Mouse (Mus musculus) thymus, postnatal 36 days (tissue): Measurements from ENCODE around the gene Gm5678.

Experiments
- DNase-seq, 2 experiments: peaks; one replicate each; pipeline ENCODE4 v3.0.0; 2022; ENCODE audit warnings: mixed read lengths in 2 of 2

Gene Gm5678

DNA sequence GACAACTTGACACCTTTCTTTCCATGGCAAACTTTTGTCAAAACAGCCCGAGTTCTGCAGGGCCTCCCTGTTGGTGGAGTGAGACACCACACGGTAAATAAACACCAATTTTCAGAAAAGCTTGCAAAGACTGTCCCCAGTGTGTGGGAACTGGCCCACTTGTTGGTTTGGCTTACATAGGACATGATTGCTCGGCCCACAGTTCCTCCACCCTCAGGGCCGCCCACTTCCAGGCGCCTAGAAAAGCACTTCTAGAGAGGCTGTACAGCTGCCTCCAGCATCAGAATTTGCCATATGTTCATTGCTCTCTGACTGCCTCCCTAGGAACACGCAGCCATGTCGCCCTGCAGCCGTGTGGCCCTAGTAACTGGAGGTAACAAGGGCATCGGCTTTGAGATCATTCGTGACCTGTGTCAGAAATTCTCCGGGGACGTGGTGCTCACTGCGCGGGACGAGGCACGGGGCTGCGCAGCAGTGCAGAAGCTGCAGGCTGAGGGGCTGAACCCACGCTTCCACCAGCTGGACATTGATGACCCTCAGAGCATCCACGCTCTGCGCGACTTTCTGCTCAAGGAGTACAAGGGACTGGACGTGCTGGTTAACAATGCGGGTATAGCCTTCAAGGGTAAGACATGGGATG is at the start of gene Gm5678:
Gm5678 (plus strand) TSS at position 337 of the 640 bp plus-strand sequence.
- DNase-seq = no peak

DNA sequence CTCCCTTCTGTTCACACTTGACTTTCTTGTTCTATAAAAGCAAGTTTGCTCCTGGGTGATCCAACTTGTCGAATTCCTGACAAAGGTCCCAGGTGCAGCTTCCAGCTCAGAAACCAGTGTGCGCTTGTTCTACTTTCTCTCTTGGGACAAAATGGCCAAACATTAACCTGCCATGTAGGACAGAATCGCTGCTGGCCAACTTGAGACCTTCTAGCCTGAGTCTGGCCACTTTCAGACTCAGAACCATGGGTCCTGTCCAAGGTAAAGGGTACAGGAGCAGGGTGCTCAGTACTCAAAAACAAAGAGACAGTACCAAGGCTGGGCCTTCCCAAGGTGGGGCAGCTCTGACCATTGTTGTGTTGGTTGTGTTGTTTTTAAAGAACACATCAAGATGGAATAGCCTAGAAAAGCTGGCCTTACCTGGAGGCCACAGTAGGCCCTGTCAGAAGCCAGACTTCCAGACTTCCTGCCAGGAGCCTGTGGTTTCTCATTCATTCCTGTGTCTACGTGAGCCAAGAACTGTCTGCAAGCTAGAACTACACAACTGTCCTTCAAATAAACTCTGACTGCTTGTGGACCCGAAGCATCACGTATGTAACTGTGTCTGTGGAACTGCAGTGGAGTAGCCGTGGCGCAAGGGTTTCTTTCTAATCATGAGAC is 49.4 kb upstream of the Gm5678 start:
- no peak for DNase-seq

DNA sequence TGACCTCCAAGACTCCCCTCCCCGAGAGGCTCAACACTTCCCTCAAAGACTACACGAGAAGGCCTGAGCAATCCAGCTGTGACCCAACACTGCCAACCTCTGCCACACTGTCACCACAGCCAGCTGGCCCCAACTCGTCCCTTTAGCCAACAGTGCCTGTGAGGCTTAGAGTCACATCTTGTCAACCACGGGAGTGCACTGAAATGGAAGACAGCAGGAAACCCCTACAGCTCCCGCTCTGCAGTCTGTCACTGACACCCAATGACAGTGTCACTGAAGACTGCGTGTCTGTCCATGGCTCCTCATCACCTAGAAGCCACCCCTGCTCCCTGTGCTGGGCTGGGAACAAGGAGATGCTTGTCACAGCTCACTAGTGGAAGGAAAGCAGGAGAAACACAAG is 46.8 kb upstream of the Gm5678 start:
- DNase-seq = no peak

DNA sequence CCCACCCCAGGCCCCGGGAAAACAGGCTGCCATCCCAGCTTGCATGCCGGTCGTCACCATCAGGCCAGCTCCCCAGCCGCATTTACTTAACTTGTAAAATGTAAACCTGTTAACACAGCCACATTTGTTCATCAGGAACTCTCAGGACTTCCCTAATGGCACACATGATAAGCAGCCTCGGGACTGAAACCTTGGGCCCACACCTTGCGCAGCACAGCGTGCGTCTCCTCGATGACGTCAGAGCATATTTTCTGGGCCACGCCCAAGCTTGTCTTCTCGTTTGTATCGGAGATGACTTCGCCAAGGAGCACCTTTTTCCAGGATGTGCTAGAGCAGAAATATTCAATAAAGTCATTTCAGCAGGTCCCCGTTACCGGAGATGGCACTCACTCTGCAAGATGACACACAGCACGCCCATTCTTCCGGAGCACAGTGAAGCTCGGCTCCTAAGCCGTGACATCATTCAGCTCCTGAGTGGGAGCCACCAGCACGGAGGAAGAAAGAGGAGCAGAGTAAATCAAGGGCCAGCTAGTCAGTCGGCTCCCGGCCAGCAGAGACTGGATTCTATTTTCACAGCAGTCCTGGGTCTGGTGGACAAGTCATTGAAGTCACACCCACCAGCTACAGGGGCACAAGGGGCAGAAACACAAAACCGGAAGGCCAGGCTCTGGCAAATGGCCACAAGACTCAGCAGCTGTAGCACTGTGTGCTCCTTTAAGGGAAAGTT is 42.8 kb upstream of the Gm5678 start:
- DNase-seq = peak in 1 of 2 experiments; percentile 9

DNA sequence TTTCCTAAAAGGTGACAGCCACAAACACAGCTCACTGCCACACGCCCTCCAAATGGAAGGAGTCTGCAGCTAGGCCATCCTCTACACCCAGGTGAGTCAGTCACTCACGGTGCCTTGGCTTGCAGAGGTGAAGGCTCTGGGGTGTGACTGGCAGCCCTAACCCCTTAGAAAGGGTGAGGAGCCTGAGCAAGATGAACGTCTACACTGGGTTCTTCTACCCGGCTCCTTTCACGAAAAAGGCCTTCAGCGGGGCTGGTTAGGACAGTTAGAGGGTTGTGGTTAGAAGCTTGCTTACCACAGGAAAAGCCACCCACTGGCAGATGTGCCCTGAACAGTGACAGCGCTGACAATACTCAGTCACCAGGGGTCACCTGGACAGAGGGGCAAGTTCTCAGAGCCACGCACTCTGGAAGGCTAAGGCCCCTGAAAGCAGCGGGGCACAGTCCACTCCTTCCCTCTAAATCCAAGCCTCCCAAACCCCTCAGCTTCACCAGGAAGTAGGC is 42.1 kb upstream of the Gm5678 start:
- DNase-seq = peak; percentile 46 to 50

DNA sequence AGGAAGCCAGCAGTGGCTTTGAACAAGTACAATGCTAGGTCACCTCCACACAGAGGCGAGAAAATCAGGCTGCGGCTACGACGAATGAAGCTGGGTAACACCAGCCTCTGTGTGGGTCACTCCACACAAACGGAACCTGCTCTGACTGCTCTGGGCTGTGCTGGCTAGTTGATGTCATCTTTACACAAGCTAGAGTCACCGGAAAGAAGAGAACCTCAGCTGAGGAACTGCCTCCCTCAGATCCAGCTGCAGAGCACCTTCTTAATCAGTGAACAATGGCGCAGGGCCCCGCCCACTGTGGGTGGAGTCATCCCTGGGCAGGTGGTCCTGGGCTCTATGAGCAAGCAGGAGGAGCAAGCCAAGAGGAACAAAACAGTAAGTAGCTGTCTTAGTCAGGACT is 41.5 kb upstream of the Gm5678 start:
- DNase-seq = peak; percentile 76 to 84

DNA sequence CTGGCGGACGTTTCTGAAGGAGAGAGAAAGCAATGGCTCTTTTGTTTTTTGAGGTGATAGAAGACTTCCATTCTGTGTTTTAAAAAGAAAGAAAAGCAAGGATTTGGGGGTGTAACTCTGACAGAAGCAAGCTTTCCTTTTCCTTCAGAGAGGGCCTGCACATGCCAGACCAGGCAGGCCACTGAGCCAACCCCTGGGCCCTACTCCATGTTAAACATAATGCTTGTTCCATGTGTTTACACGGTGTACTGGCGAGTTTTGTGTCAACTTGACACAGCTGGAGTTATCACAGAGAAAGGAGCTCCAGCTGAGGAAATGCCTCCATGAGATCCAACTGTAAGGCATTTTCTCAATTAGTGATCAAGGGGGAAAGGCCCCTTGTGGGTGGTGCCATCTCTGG is 39.6 kb upstream of the Gm5678 start:
- no peak for DNase-seq

DNA sequence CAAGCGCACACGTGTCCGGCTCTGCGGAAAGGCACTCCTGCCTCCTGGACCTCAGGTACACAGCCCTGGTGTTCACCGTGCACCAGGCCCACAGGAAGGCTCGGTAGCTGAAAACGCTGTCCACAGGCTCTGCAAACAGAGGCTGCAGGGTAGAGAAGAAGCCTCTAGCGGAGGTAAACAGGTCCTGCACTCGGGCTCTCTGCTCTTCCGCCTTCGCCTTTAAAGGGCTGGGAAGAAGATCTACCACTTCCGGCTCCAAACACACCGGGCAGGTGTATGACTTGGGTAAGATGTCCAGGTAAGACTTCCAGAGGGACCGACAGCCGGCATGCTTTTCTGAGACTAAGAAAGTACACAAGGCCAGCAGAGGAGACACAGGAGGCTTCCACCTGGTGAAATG is 37.0 kb upstream of the Gm5678 start:
- no peak for DNase-seq

DNA sequence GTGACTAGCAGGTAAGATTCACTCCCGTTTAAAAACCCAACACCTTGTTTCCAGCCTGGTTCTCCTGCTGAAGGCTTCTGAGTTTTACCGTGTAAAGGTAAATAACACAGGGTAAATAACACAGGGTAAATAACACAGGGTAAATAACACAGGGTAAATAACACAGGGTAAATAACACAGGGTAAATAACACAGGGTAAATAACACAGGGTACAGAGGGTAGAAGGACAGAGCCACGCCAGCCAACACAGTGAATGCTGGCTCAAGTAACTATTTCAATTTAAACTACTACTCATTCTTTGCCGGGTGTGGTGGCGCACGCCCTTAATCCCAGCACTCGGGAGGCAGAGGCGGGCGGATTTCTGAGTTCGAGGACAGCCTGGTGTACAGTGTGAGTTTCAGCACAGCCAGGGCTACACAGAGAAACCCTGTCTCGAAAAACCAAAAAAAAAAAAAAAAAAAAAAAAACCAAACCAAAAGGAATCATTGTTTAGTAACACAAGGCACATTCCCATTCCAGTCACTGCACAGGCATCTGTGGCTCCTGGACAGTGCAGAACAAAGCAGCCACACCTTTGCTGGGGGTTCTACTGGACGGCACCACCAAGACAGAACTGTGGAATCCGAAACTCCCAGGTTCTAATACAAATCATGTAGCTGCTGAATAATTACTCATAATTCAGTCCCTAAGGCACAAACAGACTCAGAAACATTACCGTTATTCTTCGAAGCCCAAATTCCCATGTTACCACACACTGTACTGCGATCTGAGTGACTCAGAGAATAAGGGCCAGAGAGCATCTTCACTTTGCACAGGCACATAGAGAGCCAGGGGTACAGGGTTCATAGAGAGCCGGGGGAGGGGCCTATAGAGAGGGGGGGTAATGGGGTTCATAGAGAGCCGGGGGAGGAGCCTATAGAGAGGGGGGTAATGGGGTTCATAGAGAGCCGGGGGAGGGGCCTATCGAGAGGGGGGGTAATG is 36.2 kb upstream of the Gm5678 start:
- no peak for DNase-seq

DNA sequence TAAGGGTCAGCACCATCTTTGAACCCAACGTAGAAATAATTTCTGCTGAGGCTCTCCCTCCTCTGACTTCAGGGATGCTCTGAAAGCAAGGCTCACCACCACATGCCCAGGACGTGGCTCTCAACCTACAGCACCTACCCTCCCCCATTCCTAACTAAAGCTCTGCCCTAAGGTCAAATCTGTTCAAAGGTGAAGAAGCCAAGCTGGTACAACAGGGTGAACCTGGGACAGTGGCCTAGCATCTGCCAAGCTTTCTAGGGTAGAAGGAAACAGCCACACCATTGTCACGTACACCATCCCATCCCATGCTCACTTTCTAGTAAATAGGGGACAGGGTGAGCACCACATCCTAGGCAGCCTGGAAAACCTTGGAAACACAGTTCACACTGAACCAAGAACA is 35.2 kb upstream of the Gm5678 start:
- no peak for DNase-seq

DNA sequence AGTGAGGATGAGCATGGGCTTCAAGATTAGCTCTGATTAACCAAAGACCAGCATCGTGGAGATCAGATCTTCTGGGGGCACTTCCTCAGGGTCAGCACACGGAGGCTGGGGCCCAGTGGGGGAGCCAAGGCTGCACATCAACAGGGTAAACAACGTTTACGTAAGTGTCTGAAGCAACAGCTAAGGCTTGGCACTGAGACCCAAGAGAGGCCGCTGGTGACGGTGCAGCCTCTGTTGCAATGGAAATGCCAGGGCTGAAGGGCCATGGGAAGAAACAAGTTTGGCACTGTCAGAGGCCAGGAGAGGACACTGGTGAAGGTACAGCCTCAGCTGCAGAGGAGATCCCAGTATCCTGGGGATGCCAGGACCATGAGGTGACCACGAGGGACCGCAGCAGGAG is 34.5 kb upstream of the Gm5678 start:
- DNase-seq = no peak

DNA sequence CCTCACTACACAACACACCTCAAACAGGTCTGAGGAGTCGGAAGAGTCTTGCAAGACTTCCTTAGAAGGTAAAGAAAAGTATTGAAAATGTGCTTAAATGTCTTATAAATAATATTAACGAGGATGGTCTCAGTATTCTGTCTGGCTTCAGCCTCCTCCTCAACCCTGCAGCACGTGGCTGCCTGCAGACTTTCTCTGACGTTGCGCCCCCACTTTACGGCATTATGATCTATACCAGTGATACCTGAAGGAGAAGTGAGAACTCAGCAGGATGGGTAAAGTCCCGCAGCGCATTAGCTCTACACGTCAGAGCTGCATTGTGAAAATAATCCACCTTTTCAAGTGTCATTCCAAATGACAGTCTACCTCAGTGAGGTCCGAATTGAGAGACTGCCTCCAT is 33.4 kb upstream of the Gm5678 start:
- DNase-seq = no peak

DNA sequence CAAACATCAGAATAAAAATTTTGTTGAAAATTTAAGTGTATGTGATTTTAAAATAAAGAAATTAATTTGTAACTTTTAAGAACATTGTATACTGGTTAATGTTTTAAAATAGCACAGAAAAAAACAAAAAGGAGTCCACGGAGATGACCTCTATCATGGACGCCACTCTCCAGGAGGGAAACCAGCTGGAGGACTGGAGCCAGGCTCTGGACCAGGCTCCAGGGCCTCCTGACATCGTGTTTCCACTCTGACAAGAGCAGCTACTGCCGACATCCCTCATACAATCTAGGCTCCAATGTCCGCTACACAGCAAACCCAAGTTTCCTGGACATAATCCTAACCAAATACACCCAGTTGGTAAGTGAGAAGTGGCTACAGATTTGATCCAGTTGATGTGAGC is 32.1 kb upstream of the Gm5678 start:
- no peak for DNase-seq

DNA sequence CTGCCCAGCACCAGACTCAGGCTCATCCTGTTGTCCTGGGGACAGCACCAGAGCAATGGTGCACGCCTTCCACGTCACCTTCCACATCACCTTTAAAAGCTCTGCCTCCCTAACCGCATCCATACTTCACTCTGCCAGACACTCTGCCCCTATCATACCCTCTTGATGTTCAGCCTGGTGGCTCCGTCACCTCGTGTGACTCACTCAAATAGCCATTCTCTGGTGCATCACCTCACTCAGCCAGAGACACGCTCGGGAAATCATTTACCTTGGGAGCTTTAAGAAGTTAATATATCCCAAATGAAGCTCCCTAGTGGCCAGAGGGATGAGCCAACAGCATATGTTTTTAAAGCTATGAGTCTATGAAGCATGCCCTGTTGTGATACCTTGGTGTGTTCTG is 31.1 kb upstream of the Gm5678 start:
- no peak for DNase-seq

DNA sequence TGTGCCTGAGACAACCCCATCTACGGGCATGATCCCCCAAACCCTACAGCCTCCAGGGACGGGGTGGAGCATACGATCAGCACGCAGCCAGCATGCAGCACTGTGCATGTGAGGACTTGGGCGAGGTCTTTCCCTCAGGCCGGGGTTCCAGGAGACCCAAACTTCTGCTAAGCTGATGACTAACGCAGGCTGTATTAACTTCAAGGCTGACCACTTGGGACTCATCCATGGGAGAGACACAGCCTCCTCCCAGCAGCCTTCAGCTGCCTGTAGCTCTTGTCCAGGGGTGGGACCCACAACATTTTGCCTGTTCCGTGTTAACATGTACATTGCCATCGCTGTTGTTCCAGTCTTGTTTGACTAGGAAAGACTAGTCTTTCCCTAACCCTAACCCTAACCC is 30.3 kb upstream of the Gm5678 start:
- no peak for DNase-seq

DNA sequence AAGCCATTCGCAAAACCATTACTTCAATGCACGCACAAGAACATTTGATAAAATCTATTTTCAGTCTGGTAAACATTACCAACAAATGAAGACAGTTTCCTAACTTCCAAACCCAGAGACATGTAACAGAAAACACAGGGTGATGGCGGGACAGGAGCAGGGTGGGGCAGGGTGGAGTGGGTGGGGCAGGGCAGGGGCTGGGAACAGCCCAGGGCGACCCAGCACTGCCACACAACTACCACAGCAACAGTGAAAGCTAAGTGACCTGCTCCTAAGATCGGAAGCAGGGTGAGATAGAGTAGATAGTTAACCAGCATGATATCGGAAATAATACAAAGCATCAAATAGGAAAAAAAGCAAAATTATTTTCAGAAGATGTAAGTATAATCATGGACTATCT is 28.4 kb upstream of the Gm5678 start:
- no peak for DNase-seq

DNA sequence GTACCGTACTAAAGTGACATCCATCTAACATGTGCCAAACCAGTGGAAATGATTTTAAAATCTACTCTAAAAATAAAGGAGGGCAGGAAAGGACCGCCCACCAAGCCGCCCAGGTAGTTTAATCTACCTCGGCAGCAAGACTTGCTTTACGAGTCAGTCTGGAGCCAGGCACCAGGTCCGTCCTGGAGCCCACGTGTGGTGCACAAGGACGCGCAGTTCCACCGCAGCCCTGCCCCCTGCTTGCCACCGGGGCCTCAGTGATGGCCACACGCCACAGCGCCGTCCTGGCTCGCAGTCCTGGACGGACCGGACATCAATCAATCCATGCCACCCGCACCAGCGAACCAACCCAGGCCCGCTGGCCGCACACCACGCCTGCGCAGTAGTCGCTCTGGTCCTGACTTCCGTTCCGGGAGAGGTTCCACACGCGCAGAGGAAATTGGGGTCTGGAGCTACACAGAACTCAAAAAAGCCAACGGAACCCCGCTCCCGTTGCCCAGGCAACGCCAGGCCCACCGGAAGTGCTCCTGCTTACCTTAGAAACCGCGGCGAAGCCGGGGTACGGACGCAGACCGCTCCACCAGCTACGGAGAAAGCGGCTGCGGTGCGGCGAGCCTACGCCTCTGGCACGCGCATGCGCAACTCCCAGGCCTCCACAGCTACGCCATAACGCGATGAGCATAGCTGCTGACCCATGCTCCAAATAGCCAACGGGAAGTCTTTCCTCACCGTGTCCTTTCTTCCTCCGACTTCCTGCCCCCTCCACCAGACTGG is 24.3 kb upstream of the Gm5678 start, which contains the start of gene Setd4:
Setd4 (minus strand) TSS at position 625 of the 774 bp plus-strand sequence.
- DNase-seq = peak; percentile 85 to 86

DNA sequence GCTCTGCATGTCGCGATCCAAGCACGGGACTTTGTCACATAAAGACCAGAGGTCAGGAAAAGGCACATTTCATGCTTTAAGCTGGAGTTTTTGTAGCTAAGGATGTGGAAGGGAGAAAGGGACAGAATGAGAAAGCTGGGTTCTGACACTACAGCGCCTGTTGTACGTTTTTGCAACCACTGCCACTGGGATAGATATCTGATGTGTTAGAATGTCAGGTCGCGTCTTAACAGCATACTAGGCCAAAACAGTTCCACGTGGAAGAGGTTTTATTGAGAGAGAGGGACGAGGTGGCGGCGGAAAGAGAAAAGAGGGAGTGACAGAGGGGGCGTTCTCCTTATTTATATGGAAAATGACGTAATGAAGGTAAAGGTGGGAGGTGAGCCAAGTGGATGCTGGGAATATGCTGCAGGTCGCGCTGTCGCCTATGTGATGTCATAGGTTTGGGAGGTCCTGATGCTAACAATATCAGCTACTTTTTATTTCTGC is 23.4 kb upstream of the Gm5678 start:
- no peak for DNase-seq

DNA sequence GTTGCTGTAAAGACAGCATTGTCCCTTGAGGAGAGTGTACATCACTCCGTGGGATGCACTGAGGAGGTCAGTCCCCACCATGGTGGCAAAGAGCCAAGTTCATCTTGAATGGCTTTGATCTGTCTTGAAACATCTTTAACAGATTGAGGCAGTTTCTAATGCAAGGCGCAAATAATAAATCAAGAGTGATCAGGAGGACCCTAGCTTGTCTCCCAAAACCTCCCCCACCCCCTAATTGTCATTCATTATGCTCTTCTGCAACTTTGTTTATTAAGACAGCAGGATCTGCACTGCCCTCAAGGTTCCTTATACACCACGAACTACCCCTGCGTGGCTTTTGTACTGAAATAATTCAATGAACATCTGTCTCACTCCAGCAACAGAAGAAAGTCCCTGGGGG is 22.3 kb upstream of the Gm5678 start, which contains the start of gene Cbr1:
Cbr1 (plus strand) TSS at position 301 of the 400 bp plus-strand sequence.
- no peak for DNase-seq

DNA sequence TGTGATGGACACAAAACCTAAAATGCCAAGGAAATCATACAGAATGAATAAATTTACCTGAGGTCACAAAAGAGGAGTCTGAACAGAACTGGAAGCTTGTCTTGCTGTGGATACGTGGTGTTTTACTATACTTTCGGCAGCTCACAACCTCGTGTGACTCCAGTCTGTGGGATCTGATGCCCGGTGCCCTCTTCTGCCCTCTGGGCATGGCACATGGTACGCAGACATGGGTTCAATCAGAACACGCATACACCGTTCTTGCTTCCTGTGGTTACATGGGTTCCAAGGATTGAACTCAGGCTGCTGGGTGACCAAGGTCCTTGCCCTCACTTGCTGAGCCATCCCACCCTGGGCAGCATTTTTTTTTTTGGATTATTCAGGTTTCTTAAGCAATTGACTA is 21.8 kb upstream of the Gm5678 start:
- DNase-seq = no peak

DNA sequence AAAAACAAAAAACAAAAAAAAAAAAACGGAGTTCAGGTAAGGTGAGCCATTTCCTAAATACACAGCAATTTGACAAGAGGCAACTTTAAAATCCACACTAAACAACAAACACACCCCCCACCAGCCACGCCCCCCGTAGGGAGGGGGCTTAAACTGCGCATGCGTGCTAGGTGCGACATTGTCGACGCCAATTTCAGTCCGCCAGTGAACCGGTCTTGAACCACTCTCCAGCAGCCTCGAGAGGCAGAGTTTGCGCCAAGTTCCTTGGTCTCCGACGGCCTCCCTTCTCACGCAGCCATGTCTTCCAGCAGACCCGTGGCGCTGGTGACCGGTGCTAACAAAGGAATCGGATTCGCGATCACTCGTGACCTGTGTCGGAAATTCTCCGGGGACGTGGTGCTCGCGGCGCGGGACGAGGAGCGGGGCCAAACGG is 20.2 kb upstream of the Gm5678 start:
- DNase-seq = peak; percentile 90

DNA sequence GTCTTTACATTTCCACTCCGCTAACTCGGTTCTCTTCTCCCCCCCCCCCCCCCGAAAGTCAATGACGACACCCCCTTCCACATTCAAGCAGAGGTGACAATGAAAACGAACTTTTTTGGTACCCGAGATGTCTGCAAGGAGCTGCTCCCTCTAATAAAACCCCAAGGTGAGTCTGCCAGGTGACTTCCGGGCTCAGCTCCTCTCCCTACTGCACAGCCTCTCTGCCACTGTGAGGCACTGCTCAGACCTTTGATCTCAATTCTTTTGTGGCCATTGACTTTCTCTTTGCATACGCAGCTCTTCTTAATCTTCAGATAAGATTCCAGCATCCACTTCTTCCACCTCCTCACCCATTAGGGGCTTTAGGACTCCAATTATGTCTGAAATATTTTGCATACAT is 19.2 kb upstream of the Gm5678 start:
- no peak for DNase-seq
